Mouse (Mus musculus) embryonic stem cell, embryonic (primary cell): ENCODE results near the gene Pbp2.

Source experiments
- CTCF ChIA-PET, 4 experiments: fragments of 300-600 bp in 2 of 4; fragments of 350-600 bp in 2 of 4; sonication (Branson Sonifier 250); formaldehyde crosslinking; loops; one replicate each; lab custom pipeline; 2022; ENCODE audit warnings: inconsistent platforms in 2 of 4; lab: Charles Lee
- POLR2A ChIA-PET, 4 experiments: fragments of 300-600 bp in 2 of 4; fragments of 350-600 bp in 2 of 4; sonication (Branson Sonifier 250); formaldehyde crosslinking; loops; one replicate each; lab custom pipeline; 2022; ENCODE audit warnings: antibody characterized with exemption in 4 of 4, inconsistent platforms in 1 of 4; lab: Charles Lee

The Pbp2 gene

GRCm38 (mm10) chr6:135313981-135314380 lies 3.8 kb upstream of the Pbp2 start:
- POLR2A ChIA-PET: interaction anchor here in 2 of 4 experiments (0.6 to 1.9 kb wide), 2 partner anchors 9 to 19 kb away, joined by 3 to 5 read pairs; no protein-coding TSS in a partner anchor
- CTCF ChIA-PET: no interaction called here

- CTCF ChIA-PET: no interaction called here
- POLR2A ChIA-PET: no interaction called here
These were observed 1.8 kb upstream of the Pbp2 start for GRCm38 (mm10) chr6:135312038-135312437.

GRCm38 (mm10) chr6:135304576-135305260 lies 5.5 kb downstream of the Pbp2 start:
- POLR2A ChIA-PET: no interaction called here
- CTCF ChIA-PET: no interaction called here

DNA sequence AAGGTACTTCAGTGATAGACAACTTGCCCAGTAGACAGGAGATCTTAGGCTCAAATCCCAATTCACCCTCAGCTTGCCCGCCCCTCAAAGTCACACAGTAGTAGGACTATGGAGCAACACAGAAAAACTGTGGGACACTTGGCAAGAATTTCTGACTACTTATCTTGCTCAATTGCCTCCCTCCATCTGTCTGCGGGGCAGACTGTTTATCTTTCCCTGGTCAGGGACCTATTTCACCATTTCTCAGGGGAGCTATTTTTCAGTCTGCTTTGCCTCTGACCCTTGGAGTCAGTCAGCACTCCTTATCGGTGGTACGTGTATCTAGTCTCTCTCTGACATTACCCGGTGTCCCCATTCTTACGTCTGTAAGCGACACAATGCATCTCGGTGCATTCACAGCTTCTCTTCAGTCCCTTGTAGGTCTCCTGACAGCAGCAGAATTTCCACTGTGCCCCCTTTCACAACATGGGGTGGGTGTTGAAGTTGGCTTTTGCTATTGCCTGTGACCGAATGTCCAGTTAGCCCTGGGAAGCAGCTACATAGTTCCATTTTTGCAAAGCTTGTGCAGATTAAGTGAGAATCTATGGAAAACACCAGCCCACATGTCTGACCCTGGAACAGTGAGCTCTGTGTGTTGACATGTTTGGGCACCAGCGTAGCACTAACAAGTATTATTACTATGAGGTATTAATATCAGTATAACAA lies 7.6 kb downstream of the Pbp2 start:
- ChIA-PET POLR2A (interaction anchor here in 2 of 4 experiments (0.5 to 0.6 kb wide), 2 partner anchors 647 to 1138 kb away, joined by 3 to 4 read pairs; no protein-coding TSS in a partner anchor), CTCF (interaction anchor here in 1 of 4 experiments (1.2 kb wide), 1 partner anchor 76 kb away, joined by 3 read pairs; no protein-coding TSS in a partner anchor)

GRCm38 (mm10) chr6:135300469-135300868 lies 9.7 kb downstream of the Pbp2 start:
- ChIA-PET POLR2A (no interaction called here), CTCF (no interaction called here)

DNA sequence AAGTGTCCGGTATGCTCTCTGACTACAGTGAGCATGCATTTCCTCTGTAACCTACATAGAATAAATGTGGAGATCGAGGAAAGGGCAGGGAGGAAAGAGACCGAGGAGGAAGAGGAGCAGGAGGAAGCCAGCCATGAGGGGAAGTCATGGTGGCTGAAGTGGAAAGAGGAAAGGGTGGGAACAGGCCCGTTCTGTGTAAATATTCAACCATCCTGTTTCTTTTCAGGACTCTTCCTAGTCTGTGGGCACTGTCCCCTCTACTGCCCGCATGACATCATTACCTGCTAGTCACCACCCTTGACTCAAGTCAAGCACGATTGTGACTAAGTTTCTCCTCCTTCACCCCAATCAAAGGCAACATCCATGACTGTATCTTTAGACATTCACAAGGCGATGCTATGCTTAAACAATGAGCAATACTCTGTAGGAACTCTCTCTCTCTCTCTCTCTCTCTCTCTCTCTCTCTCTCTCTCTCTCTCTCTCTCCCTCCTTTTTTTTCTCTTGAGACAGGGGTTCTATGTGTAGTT lies 11.1 kb downstream of the Pbp2 start:
- CTCF ChIA-PET: no interaction called here
- POLR2A ChIA-PET: no interaction called here

- CTCF ChIA-PET: no interaction called here
These were observed 12.6 kb downstream of the Pbp2 start for GRCm38 (mm10) chr6:135297570-135297969.

DNA sequence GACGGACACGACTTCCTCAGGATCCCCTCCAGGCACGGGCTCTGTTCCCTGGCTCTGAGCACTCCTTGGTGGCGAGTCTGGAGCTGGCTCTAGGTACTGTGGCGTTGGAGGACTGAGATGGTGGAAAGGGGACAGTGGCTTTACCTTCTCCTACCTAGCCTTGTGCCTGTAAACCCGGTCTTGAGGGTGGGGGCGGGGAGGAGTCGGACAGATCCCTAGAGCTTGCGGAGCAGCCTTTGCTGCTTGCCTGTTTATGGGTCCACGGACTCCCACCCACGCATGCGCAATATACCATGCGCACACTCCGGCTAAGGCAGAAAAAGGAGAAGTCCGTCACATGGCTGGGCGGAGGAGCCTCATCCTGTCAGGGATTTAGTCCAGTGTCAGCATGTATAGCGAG lies 13.9 kb downstream of the Pbp2 start:
- ChIA-PET POLR2A (interaction anchor here in 3 of 4 experiments (0.5 to 0.7 kb wide), 3 partner anchors 242 to 489 kb away, joined by 3 to 4 read pairs (median 3); no protein-coding TSS in a partner anchor), CTCF (interaction anchor here in 1 of 4 experiments (0.6 kb wide), 1 partner anchor 23 kb away, joined by 4 read pairs; no protein-coding TSS in a partner anchor)

More at GRCm38 (mm10) chr6:135297570-135297969, 12.6 kb downstream of the Pbp2 start:
- POLR2A ChIA-PET: no interaction called here

DNA sequence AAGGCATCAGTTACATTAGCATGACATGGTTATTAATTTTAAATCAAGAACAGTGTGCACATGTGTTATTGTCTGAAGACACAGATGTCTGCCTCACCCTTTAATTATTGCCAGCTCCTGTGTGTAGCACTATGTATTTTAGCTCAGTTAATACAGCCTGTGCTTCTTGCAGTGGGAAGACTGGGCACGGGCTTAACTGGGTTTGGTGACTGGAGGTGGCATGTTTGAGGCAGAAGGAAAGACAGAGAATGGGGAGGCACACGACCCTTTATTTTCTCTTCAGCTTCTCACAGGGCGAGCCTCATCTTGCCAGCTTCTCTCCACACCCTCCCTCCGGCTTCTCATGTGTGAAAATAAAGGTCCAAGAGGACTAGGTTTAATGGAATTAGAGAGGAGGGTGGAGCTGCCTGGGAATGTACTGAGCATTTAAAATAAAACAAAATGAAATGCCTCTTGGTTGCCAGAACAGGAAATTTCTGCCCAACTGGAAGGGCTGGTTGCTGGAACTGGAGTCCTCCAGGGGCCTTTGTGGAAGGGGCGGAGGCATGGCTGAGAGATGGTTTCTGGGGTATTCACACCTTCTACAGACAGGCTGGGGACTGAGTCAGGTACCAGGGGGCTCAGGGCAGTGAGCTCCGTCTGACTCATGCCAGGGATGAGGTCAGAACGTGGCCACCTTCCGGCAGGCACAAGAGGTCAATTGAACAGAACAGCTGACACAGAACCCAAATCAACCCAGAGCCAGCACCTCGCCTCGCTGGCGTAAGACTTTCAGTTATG lies 14.9 kb downstream of the Pbp2 start:
- ChIA-PET CTCF (no interaction called here), POLR2A (interaction anchor here in 2 of 4 experiments (0.6 to 1.1 kb wide), 2 partner anchors 37 to 148 kb away, joined by 3 read pairs; no protein-coding TSS in a partner anchor)

DNA sequence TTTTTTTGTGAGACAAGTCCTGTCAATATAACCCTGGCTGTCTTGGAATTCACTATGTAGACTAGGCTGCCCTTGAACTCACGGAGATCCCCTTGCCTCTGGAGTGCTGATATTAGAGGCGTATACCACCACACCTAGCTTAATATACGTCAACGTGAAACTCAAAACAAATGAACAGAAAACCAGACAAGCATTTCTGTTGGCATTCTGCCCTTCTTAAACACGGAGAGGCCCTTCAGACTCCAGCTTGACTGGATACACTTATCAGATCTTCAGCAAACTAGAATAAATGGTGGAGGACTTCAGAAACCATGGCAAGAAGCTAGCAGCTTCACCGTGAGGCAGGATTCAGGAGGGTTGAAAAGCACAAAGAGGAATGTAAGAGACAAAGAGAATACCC lies 16.1 kb downstream of the Pbp2 start:
- CTCF ChIA-PET: no interaction called here
- POLR2A ChIA-PET: interaction anchor here in 1 of 4 experiments (1.0 kb wide), 1 partner anchor 15 kb away, joined by 3 read pairs; no protein-coding TSS in a partner anchor

- POLR2A ChIA-PET: no interaction called here
- CTCF ChIA-PET: no interaction called here
These were observed 17.8 kb downstream of the Pbp2 start for GRCm38 (mm10) chr6:135292391-135292790.

GRCm38 (mm10) chr6:135279856-135280255 lies 30.3 kb downstream of the Pbp2 start:
- POLR2A ChIA-PET: interaction anchor here in 2 of 4 experiments (1.3 to 1.8 kb wide), 2 partner anchors 9 to 10 kb away, joined by 5 to 7 read pairs; no protein-coding TSS in a partner anchor

DNA sequence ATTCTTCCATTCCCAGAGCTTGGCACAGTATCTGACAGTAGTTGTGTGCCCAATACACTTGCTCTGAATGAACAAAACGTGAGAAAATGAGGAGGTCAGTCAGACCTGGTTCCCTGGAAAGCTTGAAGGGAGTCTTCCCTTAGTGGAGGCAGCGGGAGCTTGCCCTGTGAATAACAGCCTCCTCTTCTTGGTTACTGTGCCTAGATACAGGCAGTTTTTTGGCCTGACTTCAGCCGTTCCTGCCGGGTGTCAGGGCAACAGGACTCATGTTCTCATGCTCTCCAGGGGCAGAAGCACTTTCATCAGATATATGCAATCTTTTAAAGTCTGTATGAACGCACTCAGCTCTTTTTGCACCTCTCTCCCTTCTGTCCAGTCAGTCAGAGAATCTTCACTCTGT lies 30.9 kb downstream of the Pbp2 start:
- POLR2A ChIA-PET: interaction anchor here in 3 of 4 experiments (0.6 to 1.8 kb wide), 5 partner anchors 9 to 45 kb away, joined by 3 to 5 read pairs (median 3); no protein-coding TSS in a partner anchor
- CTCF ChIA-PET: interaction anchor here in 2 of 4 experiments (0.7 to 1.1 kb wide), 3 partner anchors 13 to 200 kb away, joined by 3 read pairs; no protein-coding TSS in a partner anchor

More at GRCm38 (mm10) chr6:135279856-135280255, 30.3 kb downstream of the Pbp2 start:
- CTCF ChIA-PET: interaction anchor here in 2 of 4 experiments (0.7 to 0.8 kb wide), 2 partner anchors 13 to 188 kb away, joined by 3 read pairs; no protein-coding TSS in a partner anchor

- POLR2A ChIA-PET: interaction anchor here in 2 of 4 experiments (0.6 to 1.3 kb wide), 5 partner anchors 10 to 279 kb away, joined by 3 to 4 read pairs (median 3); no protein-coding TSS in a partner anchor
- CTCF ChIA-PET: no interaction called here
These were observed 31.9 kb downstream of the Pbp2 start for GRCm38 (mm10) chr6:135278302-135278701.

DNA sequence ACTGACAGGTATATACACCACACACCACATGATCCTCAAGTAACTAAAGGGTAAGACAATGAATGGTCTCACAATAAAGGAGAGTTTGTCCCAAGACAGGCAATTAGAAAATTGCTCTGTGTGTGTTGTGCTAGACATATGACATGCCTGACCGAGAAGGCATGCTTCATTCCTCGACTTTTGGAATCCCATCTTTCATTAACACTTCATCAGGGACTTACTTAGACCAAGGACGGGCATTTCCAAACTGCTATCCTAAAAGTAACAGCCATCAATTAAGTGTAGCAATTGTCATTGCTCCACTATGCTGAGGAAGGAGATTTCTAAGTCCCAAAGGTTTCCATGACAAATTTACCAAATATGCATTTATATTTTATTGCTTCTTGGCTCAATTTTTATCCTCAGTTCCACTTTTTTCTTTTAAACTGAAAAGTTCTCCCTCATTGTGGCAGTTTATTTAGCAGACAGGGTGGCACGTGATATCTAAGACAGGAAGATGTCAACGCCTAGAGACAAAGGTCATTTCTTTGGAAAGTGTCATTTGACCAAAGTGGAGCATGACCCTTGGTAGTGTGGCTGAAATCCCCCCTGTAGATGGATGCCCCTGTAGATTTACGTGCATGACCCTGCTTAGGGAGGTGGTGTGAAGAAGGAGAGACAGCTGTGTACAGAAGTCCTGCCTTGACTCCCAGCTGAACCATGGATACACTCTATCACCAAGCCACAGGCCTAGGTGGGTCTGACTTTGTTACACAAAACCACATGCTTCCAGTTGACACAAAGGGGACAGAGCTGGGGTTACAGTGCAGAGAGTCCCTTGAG lies 33.5 kb downstream of the Pbp2 start:
- ChIA-PET CTCF (no interaction called here), POLR2A (interaction anchor here in 1 of 4 experiments (1.3 kb wide), 1 partner anchor 93 kb away, joined by 3 read pairs; no protein-coding TSS in a partner anchor)

DNA sequence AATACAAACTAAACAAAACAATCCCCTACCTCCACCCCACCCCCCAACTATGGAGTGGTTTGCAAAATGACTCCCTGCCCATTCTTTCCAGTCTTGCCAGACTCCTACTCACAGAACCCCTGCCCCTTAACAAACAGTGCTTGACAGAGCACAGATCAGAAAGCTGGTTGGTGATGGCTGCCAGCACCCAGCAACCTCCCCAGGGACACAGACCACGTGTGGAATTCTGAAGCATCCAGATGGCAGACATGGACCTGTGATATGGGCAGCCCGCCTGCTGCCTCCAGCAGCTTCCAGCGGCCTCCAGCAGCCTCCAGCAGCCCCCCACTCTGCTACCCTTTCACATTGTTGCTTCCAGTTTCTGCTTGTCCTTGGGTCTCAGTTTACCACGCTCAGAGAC lies 35.0 kb downstream of the Pbp2 start:
- ChIA-PET CTCF (no interaction called here), POLR2A (interaction anchor here in 1 of 4 experiments (0.6 kb wide), 1 partner anchor 90 kb away, joined by 9 read pairs; no protein-coding TSS in a partner anchor)

DNA sequence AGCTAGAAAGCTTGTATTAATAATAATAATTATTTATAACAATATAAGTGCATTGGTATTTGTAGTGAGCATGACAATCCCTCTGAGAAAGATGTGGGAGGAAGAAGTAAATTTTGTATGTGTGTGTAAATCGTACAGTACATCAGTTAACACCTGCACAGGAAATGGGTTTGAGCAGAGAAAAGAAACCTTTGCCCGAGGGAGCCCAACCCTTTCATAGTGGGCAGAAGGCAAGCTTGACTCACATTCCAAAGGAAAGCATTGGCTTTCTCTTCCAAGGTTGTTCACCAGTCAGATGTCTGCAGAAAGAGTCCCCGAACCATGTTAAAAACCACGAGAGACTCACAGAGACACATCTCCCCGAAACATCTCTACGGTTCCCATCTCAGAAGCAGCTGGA lies 37.1 kb downstream of the Pbp2 start:
- ChIA-PET CTCF (interaction anchor here in 1 of 4 experiments (0.5 kb wide), 1 partner anchor 23 kb away, joined by 4 read pairs; no protein-coding TSS in a partner anchor), POLR2A (no interaction called here)
